Mouse (Mus musculus) lung, adult 10 weeks (tissue): Measurements from ENCODE around the gene Slc1a2. TPM values are rescaled to one million over a fixed set of nuclear protein-coding genes. Genes with fewer than 3 reads are reported as not detected.

ENCODE experiments used
- polyA plus RNA-seq: library from polyadenylated mRNA; stranded (reverse); fragments of 350-450 nt; fragmentation: Illumina TruSeq; extraction: RNeasy Lipid Tissue Mini Kit (QIAGEN cat#74804); gene quantifications from one replicate; pipeline ENCODE4 v1.2.3, GENCODE M21; 2014; ENCODE audit warnings: low read depth, low replicate concordance; ENCODE audit not compliant: insufficient read depth

Slc1a2 gene
- polyA plus RNA-seq, result 0.46 TPM

DNA sequence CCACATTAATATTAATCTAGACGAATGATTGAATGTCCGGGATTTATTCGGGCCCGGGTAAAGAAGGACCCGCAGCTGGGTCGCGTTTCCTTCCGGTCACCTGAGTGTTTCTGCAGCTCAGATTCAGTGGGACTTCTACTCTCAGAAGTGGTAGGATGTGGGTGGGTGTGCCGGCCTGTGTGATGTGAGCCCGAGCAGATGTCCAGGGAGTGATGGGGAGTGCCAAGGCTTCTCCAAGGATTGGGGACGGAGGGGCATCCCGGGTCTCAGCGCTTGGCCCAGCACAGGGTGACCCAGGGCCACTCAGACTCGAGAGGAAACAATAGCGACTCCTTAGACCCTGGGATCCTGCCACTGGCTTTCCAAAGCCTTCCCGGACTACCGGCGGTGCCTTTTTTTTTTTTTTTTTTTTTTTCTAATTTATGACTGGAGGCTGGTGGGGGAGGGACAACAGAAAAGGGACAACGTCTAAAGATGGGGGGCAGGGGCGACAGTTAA, at the start of gene Slc1a2:
Gene Slc1a2 (plus strand): TSS at position 497 of the 498 bp plus-strand sequence.

Other genes with a start within 250 kb of the Slc1a2 start
- 1.4 TPM for gene Fjx1, start 206.2 kb upstream of the Slc1a2 start, polyA plus RNA-seq
- 9.9 TPM for gene Pamr1, start 108.6 kb upstream of the Slc1a2 start, polyA plus RNA-seq
- gene Cd44, start 243.0 kb downstream of the Slc1a2 start, polyA plus RNA-seq, result 37.2 TPM